Mouse (Mus musculus) ES-Bruce4 (cell line): Measurements from ENCODE around the gene Zbp1.

Experiments
- CTCF ChIP-seq: IDR thresholded peaks from one replicate; pipeline ENCODE4 v1.8.1; 2011; ENCODE audit warnings: low read depth, low read length
- POLR2A ChIP-seq: IDR thresholded peaks from one replicate; pipeline ENCODE4 v1.8.1; 2011; ENCODE audit warnings: low read length; ENCODE audit not compliant: insufficient read depth

GRCm38 (mm10) chr2:173207051-173207450 is 11.7 kb downstream of the Zbp1 start:
- no peak for TF ChIP-seq CTCF
- TF ChIP-seq POLR2A = no peak
